Mouse (Mus musculus) frontal cortex, adult 2 months (tissue): ENCODE data around the gene Zfp740. TPM values are rescaled to one million over a fixed set of nuclear protein-coding genes. Genes with fewer than 3 reads are reported as not detected.

ENCODE experiments used
- DNase-seq, 2 experiments: peaks; one replicate each; pipeline ENCODE4 v3.0.0; 2022; ENCODE audit warnings: low spot score in 1 of 2; ENCODE audit errors: extremely low spot score in 1 of 2
- polyA plus RNA-seq: library from polyadenylated mRNA; depleted of rRNA; stranded (reverse); fragments of >200 nt; gene quantifications from 2 replicates; pipeline ENCODE4 v1.2.3, GENCODE M21; 2012

Gene Zfp740
- polyA plus RNA-seq, 1 experiment: 62.1 TPM

DNA sequence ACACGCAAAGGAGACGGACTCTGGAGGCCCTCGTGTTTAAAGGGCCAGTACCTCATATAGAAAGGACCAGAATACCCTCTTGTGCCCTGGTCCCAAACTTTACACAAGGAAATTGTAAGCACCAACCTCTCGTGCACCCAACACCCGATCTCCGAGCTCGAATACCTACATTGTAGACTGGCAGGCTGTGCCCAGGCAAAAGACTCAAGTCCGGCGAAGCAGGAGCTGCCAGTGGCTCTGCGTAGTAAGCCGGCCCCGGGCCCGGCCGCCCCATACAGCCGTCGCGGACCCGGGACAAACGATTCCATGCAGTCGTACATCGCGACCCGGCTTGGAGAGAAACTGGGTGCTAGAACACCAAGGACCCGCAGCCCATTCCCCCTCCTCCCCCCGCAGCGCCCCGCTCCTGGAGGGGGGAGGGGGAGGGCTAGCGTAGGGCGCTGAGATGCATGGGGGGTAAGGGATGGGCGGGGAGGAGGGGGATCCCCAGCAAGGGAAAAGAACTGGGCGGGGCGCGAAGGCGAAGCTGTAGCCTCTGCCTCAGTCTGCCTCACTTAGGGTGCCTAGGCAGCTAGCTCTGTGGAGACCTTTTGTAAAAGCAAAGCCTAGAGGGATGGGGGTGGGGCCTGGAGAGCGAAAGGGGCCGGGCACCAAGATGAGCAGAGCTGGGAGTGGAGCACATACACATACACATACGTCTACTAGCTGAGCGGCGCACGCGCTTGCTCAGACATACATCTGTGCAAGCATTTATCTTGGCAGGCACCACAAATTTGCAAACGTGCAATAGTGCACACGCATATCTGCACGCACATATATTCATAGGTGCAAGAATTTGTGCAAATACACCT is 43.1 kb downstream of the Zfp740 start:
- DNase-seq: peak; percentile 70 to 78

DNA sequence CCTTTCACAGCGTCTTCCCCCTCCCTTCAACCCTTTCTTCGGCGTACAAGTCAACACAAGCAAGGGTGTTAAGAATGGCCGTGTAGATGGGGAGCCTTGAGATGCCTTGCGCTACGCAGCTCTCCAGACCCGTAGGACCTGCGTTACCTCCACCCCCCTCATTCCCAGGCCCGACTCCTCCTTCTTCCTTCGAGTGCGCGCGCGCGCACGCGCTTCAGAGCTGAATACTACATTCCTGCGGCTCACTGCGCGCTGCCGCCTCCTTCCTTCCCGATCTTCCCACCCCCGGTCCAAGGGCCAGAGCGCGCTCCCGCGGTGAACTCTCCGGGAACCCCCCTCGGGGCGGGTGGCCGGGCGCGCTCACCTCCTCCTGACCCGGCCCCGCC is 43.8 kb downstream of the Zfp740 start:
- DNase-seq: peak; percentile 81 to 88

- peak in 1 of 2 experiments; percentile 46 for DNase-seq
Measured at GRCm38 (mm10) chr15:102247252-102248130, 44.4 kb downstream of the Zfp740 start.

DNA sequence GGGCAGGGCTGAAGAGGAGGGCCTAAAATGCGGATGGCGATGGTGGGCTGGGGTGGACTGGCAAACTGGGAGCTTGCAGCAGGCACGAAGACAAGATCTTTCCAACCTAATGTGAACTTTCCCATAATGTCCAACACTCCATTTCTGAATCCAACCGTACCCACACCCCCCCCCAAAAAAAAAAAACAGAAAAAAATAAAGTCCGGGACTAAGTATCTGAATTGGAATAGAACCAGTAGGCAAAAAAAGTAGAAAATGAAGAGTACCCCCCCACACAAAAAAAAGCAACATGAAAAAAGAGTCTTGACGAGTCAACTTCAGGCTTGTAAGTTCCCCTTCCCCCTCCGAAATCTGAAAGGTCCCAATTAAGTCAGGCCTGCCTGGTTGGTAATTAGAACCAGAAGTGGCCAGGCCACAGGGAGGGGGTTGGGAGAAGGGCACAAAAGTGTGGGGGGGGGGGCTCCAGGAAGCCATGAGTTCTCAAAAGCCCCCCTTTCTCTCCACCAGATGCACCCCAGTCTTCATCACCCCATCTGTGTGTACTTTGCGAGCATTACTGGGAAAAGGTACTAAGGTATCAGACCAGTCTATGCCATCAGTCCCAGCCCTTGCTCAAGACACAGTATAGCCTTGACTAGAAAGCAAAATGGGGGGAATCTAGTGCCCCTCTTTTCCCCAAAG is 45.2 kb downstream of the Zfp740 start:
- DNase-seq: no peak

GRCm38 (mm10) chr15:102248812-102249191 is 45.8 kb downstream of the Zfp740 start:
- DNase-seq: no peak

DNA sequence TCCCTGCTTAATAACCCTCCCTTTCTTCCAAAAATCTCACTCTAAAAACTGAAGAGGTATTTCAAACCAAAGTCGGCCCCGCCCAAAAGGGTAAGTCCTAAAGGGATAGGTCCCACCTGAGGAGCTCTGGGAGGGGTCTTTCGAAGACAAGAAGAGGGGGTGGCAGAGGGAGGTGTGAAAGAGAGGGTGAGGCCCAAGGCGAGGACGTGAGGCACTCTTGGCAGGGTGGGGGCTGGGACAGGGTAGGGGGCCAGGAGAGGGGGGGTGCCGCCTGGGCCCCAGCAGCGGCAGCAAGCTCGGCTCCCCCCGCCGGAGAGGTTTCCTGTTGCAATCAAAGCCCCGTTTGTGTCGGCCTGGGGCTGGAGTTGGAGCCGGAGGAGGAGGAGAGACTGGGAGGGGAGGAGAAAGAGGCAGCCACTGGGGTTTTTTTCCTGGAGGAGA is 46.2 kb downstream of the Zfp740 start:
- DNase-seq: no peak

GRCm38 (mm10) chr15:102249967-102250366 is 46.9 kb downstream of the Zfp740 start:
- no peak for DNase-seq

DNA sequence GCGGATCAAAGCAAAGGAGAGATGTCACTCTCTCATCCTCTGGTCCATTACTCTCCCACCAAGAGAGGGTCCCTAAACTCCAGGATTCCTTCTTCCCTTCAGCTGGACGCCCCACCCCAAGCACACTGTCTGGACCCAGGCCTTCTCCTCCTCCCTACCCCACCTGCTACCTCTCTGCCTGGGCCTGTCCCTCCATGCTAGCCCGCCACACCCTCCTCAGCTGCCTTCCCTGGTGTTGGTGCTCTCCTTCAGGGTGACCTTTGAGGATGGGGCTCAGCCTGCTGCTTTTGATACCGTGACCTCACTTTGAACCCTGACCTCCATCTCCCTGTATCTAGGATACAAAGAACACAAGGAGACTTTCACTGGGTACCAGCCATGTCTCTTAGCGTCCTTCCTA is 47.5 kb downstream of the Zfp740 start:
- no peak for DNase-seq

DNA sequence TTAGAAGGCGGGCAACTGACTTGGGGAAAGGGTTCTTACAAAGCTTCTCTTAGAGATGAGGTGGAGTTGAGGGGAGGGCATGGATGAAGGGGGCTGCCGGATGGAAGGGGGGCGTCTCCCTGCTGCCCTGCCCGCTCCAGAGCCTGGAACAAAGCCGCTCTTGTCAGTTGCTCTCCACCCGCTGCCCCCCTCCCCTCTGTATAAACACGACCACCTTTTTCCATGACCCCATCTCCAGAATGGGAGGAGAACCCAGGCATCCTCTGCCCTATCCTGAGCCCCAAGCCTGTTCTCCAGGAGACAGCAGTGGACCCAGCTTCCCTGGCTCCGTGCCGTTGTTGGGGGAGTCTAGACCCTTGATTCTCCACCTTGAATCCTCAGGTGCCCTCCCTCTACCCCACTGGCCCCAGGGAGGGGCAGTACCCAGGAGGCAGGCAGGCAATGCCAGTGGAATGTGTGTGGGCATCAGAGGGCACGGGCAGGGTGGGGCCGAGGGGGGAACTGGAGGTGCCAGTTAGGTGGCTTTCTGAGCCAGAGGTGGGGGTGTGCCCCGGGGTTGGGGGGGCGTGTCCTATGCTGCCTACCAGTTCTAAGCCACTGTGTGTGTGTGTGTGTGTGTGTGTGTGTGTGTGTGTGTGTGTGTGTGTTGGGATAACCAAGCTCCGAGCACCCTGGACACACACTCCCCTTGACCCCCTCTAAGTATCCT is 52.7 kb downstream of the Zfp740 start:
- no peak for DNase-seq

DNA sequence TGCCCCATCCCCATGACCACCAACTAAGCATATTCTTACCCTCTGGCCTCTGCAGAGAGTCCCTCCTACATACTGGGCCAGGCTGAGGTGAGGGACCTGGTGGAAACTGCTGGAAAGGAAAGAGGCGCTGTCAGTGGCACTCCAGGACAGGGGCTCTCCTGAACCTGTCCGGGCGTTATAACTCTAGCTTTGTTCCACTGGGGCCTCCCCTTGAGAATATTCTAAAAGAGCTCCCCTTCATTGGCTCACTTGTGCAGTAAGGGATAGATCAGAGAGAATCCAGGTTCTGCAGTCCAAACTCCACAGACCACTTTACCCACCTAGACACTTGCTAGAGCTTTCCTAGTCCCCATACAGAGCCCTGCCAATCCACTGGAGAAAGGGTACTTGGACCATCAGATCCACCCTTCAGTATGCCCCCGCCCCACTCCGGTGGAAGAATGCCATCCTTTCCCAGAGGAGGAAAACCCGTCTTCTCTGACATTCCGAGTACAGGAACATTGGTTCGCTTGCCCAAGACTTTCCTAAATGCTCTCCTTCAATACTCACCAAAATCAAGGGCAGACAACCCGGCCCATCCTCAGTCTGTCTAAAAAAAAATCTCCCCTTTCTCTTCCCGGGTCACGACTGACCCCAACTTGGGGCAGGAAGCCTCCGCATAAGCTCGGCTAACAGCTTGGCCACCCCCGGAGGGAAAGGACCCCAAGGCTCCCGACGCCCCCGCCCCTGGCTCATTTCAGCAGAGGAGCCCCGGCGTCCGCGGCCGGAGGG is 53.6 kb downstream of the Zfp740 start:
- peak in 1 of 2 experiments; percentile 53 for DNase-seq

DNA sequence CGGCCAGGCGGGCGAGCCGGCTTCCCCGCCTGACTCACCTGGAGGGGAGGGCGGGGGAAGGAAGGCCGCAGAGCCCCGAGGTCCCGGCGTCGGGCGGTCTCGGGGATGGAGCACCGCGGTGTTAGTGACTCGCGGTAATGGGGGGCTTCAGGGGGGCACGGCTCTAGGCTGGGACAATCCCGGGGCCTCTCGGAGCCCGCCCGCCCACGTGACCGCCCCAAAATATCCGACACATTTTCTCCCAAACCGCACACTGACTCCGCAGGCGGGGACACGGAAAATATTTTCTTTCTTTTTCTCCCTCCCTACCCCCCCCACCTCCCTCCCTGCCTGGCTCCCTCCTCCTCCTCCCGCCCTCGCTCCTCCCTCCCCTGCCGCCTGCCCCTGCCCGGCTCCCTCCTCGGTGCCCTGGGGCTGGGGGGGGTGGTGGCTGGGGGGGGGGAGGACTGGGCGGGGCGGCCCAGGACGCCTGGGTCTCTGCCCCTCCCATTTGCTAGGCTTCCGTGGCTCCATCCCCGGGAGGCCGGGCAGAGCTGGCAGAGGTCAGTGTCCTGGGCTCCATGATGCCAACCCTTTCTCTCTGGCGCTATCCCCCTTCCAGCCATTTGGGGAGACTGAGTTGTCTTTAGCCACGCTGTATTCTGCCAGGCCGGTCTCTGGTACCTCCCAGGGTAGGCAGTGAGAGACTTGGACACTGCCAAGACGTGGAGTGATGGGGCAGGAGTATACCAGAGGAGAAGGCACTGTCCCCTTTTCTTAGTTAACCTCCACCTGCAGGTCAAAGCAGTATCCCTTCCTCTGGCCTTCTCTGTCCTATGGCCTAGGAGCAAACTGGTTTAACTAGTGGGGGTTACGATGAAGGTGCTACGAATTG is 54.4 kb downstream of the Zfp740 start, which contains the start of gene Rarg:
Rarg (minus strand) TSS at position 316 of the 874 bp plus-strand sequence.
- peak in 1 of 2 experiments; percentile 33 for DNase-seq

- DNase-seq: peak in 1 of 2 experiments; percentile 72
Measured at GRCm38 (mm10) chr15:102258076-102258470, 55.0 kb downstream of the Zfp740 start.

- no peak for DNase-seq
Measured at GRCm38 (mm10) chr15:102258581-102259253, 55.7 kb downstream of the Zfp740 start.

- DNase-seq: peak in 1 of 2 experiments; percentile 77
Measured at GRCm38 (mm10) chr15:102262582-102262981, 59.5 kb downstream of the Zfp740 start.

DNA sequence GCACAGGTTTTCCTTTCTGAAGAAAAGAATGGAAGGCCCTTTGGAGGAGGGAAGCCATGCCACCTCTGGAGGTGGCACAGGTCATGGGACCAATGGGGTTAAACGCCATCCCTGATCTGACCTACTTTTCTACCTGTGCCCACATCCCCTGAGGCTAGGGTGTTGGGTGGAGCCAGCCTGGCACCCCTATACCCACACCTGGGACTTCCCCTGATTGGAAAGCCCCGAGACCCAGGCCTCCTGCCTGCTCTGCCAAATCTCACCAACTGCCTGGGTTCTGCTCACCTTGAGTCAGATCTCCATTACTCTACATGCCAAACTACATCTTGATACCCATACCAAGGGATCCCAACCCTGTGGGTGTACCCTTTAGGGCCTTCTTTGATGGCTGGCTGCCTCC is 60.0 kb downstream of the Zfp740 start:
- DNase-seq: no peak
